Mouse (Mus musculus) erythroblast, embryonic 14.5 days (primary cell): ENCODE data around the gene Spata16. TPM values are rescaled to one million over a fixed set of nuclear protein-coding genes. Genes with fewer than 3 reads are reported as not detected.

Experiments
- H3K27me3 ChIP-seq: 2 replicates; pipeline ENCODE4 v1.6.1; 2012; ENCODE audit warnings: inconsistent platforms; ENCODE audit not compliant: control insufficient read depth
- H3K36me3 ChIP-seq: 2 replicates; pipeline ENCODE4 v1.6.1; 2012; ENCODE audit warnings: mild to moderate bottlenecking, inconsistent platforms; ENCODE audit not compliant: control insufficient read depth
- H3K4me1 ChIP-seq: 2 replicates; pipeline ENCODE4 v1.6.1; 2012; ENCODE audit warnings: inconsistent platforms; ENCODE audit not compliant: control insufficient read depth
- H3K4me3 ChIP-seq: replicated peaks from 2 replicates; pipeline ENCODE3; 2012; ENCODE audit warnings: moderate library complexity, mild to moderate bottlenecking, inconsistent platforms
- H3K9me3 ChIP-seq: 2 replicates; pipeline ENCODE4 v1.6.1; 2012; ENCODE audit warnings: low read length, inconsistent platforms, mixed read lengths; ENCODE audit not compliant: control insufficient read depth
- GATA1 ChIP-seq: IDR thresholded peaks from 2 replicates; pipeline ENCODE4 v1.6.1; 2012; ENCODE audit warnings: low read length, inconsistent platforms, mixed read lengths
- TAL1 ChIP-seq: IDR thresholded peaks from 3 replicates; pipeline ENCODE4 v1.6.1; 2012; ENCODE audit warnings: low read length, inconsistent platforms, mixed read lengths
- polyA plus RNA-seq: library from polyadenylated mRNA; stranded (reverse); fragments of >175 nt; gene quantifications from 2 replicates; pipeline ENCODE4 v1.2.3, GENCODE M21; 2012

Gene Spata16
- polyA plus RNA-seq, 1 experiment = not detected

DNA sequence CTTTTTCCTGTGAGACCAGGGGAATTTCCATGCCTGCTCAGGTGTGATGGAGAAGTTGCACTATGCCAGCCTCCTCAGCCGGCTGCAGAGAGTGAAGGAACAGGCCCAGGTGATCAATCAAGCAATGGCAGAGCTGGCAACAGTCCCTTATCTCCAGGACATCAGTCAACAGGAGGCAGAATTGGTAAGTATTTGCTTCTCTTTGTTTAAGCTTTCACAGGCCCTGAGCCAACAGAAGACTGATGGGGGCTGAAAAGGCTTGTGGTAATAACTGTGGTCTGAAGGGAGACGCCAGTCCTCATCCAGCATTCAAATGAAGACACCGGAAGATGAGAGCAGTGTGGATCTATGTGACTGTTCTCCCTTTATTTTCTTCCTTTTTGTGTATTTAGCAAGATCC lies 286.8 kb downstream of the Spata16 start:
- TF ChIP-seq GATA1 = no peak
- TF ChIP-seq TAL1 = no peak
- H3K4me3 ChIP-seq = no peak overlapping the region
- H3K36me3 ChIP-seq = no peaks in the 10 kb centered on the region
- peaks cover 22% of the 10 kb centered on the region for H3K9me3 ChIP-seq
- H3K4me1 ChIP-seq = no peaks in the 10 kb centered on the region
- H3K27me3 ChIP-seq = no peaks in the 10 kb centered on the region

GRCm38 (mm10) chr3:26933079-26933478 lies 295.7 kb downstream of the Spata16 start:
- no peaks in the 10 kb centered on the region for H3K27me3 ChIP-seq
- peaks cover 5% of the 10 kb centered on the region; the same call in 1 of the 2 replicates for H3K9me3 ChIP-seq
- H3K4me3 ChIP-seq = no peak overlapping the region
- no peak for TF ChIP-seq TAL1
- no peak for TF ChIP-seq GATA1
- no peaks in the 10 kb centered on the region for H3K36me3 ChIP-seq
- no peaks in the 10 kb centered on the region for H3K4me1 ChIP-seq

GRCm38 (mm10) chr3:26936897-26937590 lies 299.6 kb downstream of the Spata16 start:
- TF ChIP-seq TAL1 = no peak
- no peak for TF ChIP-seq GATA1
- Histone ChIP-seq H3K4me3 (no peak overlapping the region), H3K27me3 (no peaks in the 10 kb centered on the region), H3K4me1 (no peaks in the 10 kb centered on the region), H3K36me3 (no peaks in the 10 kb centered on the region), H3K9me3 (peaks cover 7% of the 10 kb centered on the region)

GRCm38 (mm10) chr3:26966776-26967175 lies 329.4 kb downstream of the Spata16 start:
- H3K4me3 ChIP-seq = no peak overlapping the region
- H3K36me3 ChIP-seq = no peaks in the 10 kb centered on the region
- H3K9me3 ChIP-seq = no peaks in the 10 kb centered on the region
- H3K27me3 ChIP-seq = no peaks in the 10 kb centered on the region
- H3K4me1 ChIP-seq = no peaks in the 10 kb centered on the region
- TF ChIP-seq TAL1 = no peak
- no peak for TF ChIP-seq GATA1

- TF ChIP-seq TAL1 = no peak
- no peak for TF ChIP-seq GATA1
- Histone ChIP-seq H3K36me3 (no peaks in the 10 kb centered on the region), H3K4me3 (no peak overlapping the region), H3K27me3 (no peaks in the 10 kb centered on the region), H3K9me3 (no peaks in the 10 kb centered on the region), H3K4me1 (no peaks in the 10 kb centered on the region)
These were observed 331.6 kb downstream of the Spata16 start for GRCm38 (mm10) chr3:26968852-26969513.

DNA sequence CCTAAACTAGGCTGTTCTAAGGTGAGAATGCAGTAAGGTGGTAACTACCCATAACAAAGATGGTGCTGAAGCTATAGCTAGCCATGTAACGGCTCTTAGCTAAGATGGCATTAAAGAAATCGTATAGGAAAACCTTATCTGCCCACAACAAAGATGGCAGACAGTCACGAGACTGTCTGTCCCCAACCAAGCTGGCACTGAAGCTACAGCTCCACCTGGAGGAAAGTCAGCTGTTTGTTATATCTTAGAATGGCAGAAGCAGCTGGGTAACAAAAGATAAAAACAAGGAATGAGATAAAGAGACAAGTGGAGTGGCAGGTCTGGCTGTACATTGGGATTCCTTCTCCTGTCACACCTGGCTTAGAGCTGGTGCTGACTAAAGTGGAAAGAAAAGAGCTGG lies 333.1 kb downstream of the Spata16 start:
- Histone ChIP-seq H3K4me3 (no peak overlapping the region), H3K27me3 (no peaks in the 10 kb centered on the region)
- TF ChIP-seq GATA1 (no peak), TAL1 (no peak)

DNA sequence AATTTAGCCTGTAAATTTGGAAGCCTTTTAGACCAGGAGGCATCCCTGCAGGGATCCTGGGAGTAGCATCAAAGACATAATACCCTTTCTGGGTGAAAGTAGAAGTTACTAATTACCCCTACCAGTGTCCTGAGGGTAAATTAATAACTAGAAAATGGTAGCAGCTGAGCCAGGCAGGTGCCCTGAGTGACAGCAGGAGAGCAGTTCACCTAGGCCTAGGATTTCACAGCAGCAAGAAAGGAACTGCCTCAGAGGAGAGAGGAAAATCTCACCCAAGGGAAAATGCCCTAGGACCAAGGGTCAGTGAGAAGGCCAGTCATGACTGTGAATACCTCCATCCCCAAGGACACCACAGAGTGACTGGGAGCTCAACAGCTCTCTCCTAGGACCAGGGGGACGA lies 333.9 kb downstream of the Spata16 start:
- Histone ChIP-seq H3K9me3 (no peaks in the 10 kb centered on the region), H3K4me1 (no peaks in the 10 kb centered on the region), H3K27me3 (no peaks in the 10 kb centered on the region), H3K4me3 (no peak overlapping the region), H3K36me3 (no peaks in the 10 kb centered on the region)
- TF ChIP-seq TAL1 (no peak), GATA1 (no peak)

More for the DNA sequence above, 333.1 kb downstream of the Spata16 start:
- H3K9me3 ChIP-seq = no peaks in the 10 kb centered on the region
- no peaks in the 10 kb centered on the region for H3K36me3 ChIP-seq
- H3K4me1 ChIP-seq = no peaks in the 10 kb centered on the region

- TF ChIP-seq GATA1 = no peak
- no peak for TF ChIP-seq TAL1
- Histone ChIP-seq H3K27me3 (no peaks in the 10 kb centered on the region), H3K36me3 (no peaks in the 10 kb centered on the region), H3K4me1 (no peaks in the 10 kb centered on the region), H3K4me3 (no peak overlapping the region), H3K9me3 (no peaks in the 10 kb centered on the region)
These were observed 334.7 kb downstream of the Spata16 start for GRCm38 (mm10) chr3:26972105-26972504.

DNA sequence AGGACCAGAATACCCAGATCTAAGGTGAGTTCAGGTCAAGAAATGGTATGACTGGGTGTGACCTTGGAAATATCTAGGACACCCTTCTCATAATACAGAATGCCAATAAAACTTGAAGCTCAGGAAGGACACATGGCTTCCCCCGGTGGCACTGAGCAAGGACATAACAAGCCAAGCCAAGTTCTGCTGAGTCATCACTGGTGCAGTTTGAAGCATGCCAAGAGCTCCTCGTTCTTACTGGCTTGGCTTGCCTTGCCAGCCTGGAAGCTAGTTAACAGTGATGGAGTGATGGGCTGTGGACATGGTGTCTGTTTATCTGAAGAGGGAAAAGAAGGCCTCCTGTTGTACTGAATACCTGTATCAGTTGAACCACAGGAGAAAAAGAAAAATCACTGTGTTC lies 342.2 kb downstream of the Spata16 start:
- Histone ChIP-seq H3K4me1 (no peaks in the 10 kb centered on the region), H3K36me3 (no peaks in the 10 kb centered on the region), H3K4me3 (no peak overlapping the region), H3K27me3 (no peaks in the 10 kb centered on the region), H3K9me3 (peaks cover 3% of the 10 kb centered on the region; the same call in 1 of the 2 replicates)
- TF ChIP-seq GATA1 = no peak
- TF ChIP-seq TAL1 = no peak

- TF ChIP-seq TAL1 (no peak), GATA1 (no peak)
- H3K9me3 ChIP-seq = peaks cover 3% of the 10 kb centered on the region; the same call in 1 of the 2 replicates
- H3K4me3 ChIP-seq = no peak overlapping the region
- H3K4me1 ChIP-seq = no peaks in the 10 kb centered on the region
- no peaks in the 10 kb centered on the region for H3K36me3 ChIP-seq
- H3K27me3 ChIP-seq = no peaks in the 10 kb centered on the region
These were observed 343.0 kb downstream of the Spata16 start for GRCm38 (mm10) chr3:26980371-26980770.
